Mouse (Mus musculus): ENCODE results near the gene Snrk. TPM values are rescaled to one million over a fixed set of nuclear protein-coding genes. Genes with fewer than 3 reads are reported as not detected.

The Snrk gene
- total RNA-seq, 2 experiments from 2014 or later = 5.9 to 9.2 TPM

DNA sequence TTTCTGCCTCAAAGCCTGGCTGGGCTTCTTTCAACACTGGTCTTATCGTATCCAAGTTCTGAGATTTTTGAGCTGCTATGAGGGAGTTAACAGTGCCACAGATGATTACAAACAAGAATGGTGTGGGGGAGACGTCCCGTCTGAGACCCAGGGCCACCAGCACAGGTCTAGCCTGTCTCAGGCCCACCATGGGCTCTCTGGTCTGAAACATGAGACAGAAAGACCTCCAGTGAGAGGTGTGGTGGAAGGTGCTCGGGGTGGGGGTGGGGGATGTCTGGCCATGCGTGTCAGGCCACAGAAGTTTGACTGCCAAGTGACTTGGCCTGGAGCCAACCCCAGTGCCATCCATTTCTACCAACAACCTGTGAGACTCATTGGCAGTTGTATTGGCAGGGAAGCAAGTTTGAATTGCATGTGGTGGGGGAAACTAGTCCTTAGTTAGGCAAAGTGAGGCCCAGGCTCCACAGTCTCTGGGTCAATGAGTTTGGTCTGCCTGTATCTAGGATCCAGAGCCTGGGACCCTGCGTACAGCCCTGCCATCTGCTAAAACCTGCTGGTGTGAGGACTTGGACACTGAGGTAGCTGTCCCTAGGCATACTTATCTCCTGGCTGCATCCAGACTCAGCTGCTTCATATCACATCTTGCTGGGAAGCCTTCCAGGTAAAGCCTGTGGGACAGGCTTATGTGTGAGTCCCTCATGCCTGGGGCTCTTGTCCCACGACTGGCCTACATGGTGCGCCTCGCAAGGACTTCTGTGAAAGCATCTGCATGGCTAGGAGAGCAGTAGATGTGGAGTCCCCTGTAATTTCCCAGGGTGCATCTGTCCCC is 56.6 kb downstream of the Snrk start:
- ATAC-seq (replicated peaks; ENCODE audit: low FRiP score, poor library complexity, severe bottlenecking) = no peak

GRCm38 (mm10) chr9:122174723-122175122 is 57.7 kb downstream of the Snrk start:
- ATAC-seq (replicated peaks; ENCODE audit: low FRiP score, poor library complexity, severe bottlenecking) = no peak

DNA sequence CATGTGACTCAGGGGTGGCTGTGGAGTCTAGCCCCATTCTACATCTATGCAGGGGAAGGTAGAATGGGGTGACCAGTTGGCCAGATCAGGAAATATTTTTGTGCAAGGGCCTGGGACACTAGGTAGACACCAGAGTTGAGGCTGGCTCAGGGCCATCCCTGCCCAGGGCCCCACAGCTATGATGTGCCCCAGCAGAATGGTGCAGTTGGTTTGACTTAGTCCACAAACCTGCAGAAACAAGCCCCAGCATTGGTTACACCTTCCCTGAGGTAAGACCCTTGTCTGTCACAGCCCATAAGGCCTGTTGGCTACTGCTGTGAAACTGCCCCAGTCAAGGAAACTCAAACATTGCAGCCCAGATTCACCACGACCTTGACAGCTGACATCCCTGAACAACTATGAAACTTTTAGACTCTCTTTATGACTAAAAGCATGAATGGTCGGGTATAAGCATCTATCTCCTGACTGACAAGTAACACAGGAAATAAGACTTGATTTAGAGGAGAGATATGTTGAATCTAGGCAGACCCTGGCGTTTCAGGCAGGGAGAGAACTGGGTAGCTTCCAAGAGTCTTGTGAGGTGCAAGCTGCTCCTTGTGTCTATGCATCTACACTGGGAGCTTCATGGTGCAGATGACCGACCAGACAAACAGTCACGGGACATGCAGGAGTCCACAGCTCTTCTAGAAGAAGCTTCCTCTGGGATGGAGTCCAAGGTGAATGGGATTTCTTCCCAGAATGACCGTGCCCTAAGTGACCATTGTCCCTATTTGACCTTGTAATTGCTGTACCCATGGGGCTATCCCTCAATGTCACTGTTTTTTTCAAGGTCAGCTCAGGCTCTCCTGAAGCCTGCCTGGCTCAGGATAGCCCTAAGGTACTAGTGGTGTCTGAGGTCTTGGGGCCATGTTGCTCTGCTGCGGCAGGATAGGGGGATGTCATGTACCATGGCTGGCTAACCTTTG is 60.5 kb downstream of the Snrk start:
- no peak for ATAC-seq (replicated peaks; ENCODE audit: low FRiP score, poor library complexity, severe bottlenecking)

- ATAC-seq (replicated peaks; ENCODE audit: low FRiP score, poor library complexity, severe bottlenecking) = no peak
Measured at GRCm38 (mm10) chr9:122178427-122178826, 61.4 kb downstream of the Snrk start.

- no peak for ATAC-seq (replicated peaks; ENCODE audit: low FRiP score, poor library complexity, severe bottlenecking)
Measured at GRCm38 (mm10) chr9:122180105-122180504, 63.0 kb downstream of the Snrk start.

DNA sequence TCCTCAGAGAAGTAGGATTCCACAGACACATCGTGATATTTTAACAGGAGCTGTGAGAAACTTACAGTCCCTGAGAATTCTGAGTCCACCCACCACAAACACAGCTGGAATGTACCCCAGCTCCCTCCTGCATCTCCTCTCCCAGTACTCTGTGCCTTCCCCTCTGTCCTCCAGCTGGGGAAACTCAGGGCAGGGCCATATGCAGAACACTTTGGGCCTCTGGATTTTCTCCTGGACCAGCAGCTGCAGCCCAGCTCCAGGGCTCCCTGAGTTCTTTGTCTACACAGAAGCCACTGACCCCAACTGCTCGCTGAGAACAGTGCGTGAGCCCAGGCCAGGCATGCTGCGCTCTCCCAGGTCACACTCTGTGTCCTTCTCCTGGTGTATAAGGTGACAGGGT is 66.0 kb downstream of the Snrk start:
- ATAC-seq (replicated peaks; ENCODE audit: low FRiP score, poor library complexity, severe bottlenecking) = no peak

DNA sequence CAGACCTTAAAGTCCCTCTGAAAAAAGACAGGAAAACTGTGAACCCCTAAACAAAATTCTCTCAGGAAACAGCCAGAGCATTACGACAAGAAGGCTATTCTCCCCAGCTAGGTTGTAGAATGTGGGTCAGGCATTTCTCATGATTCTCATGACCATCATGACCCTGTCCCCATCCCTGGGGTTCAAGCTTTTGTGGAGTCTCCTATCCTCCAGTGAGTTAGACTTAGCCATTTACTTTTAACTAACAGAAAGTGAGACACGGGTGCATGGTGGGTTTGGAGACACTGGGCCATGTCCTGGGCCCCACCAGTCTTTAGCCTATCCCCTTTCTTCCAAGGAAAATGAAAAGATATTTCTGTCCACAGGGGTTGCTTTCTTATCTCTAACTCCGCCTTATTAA is 67.3 kb downstream of the Snrk start:
- no peak for ATAC-seq (replicated peaks; ENCODE audit: low FRiP score, poor library complexity, severe bottlenecking)

DNA sequence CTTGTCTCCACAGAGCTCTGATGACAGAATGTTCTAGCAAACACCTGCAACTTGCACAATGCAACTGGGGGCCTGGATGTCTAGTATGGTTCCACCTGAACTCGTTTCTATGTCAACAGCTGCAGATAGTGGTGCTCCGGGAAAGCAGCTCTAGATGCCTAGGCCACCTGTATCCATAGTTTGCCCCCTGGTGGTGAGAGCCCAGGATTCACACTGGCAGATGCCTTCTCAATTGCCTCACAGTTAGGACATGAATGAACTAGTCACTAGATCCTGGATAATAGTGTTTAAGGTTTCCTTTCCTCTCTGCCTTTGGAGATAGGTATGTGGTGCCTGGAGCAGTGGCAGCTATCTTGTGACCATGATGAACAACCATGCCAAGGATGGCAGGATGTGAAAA is 68.0 kb downstream of the Snrk start:
- ATAC-seq (replicated peaks; ENCODE audit: low FRiP score, poor library complexity, severe bottlenecking) = no peak

DNA sequence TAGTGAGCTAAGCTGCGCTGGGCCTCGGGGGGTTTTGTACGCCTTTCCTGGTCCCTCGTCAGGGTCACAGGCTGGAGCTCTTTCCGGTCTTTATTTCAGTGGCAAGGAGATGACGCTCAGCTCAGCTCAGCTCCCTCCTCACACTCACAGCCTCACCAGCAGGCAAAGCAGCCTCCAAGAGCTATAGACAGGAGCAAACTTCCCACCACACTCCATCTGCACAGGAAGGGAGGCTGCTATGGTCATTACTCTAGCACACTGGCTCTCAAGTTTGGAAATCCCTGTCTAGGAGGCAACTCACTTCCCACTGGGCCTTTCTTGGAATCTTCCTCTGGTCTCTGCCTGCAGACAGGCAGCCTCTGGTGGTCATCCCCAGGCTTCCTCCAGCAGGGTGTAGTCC is 68.9 kb downstream of the Snrk start:
- ATAC-seq (replicated peaks; ENCODE audit: low FRiP score, poor library complexity, severe bottlenecking) = no peak

GRCm38 (mm10) chr9:122186643-122187226 is 69.7 kb downstream of the Snrk start:
- ATAC-seq (replicated peaks; ENCODE audit: low FRiP score, poor library complexity, severe bottlenecking) = no peak

- ATAC-seq (replicated peaks; ENCODE audit: low FRiP score, poor library complexity, severe bottlenecking) = no peak
Measured at GRCm38 (mm10) chr9:122187451-122187921, 70.4 kb downstream of the Snrk start.

DNA sequence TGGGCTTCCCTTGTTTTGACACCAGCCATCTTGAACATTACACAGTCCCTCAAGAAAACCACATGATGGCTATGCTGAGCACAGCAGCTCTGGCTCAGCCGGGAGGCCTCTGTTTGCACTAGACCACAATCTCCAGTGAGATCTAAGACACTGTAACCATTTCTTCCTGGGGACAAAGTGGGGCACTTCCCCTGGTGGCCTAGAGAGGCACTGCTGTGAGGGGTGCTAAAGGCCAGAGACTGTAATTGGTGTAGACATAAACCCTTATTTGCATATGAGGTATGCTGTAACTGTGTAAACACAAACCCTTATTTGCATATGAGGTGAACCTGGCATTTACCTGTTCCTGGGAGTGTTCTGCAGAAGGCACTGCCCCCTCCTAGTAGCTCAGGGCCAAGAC is 71.7 kb downstream of the Snrk start:
- no peak for ATAC-seq (replicated peaks; ENCODE audit: low FRiP score, poor library complexity, severe bottlenecking)

DNA sequence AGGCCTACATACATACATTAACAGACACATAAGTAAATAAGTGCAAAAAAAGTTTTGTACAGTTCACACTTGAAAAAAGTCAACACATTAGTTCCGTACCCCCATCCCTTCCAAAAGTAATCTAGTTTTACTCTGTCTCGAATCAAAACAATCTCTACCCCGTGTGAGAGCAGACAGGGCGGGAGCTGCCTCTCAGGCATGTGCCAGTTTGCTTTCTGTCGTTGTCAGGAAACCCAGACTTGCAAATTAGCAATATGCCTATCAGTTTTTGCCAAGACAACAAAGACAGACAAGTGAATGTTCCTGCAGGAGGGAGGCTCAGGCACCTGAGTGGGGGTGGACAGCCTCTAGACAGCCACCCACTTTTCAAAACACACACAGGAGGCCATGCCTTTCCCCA is 76.3 kb downstream of the Snrk start:
- ATAC-seq (replicated peaks; ENCODE audit: low FRiP score, poor library complexity, severe bottlenecking) = no peak

DNA sequence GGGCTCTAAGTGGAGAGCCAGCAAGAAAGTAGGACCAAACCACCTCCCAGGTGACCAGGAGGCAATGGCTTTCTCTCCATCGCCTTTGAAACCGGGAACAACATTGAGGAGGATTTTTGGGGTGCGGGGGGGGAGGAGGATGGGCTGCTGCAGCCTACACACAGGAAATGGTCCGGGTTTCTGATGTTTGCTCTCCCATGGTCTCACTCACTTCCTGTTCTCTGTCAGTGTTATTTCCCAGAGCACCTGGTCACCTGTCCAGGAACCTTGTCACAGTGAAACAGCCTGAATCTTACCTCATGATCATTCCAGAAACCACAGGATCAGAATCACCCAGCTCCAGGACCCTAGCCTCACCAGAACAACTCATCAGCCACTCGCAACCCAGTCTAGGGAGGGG is 76.8 kb downstream of the Snrk start:
- no peak for ATAC-seq (replicated peaks; ENCODE audit: low FRiP score, poor library complexity, severe bottlenecking)

GRCm38 (mm10) chr9:122195042-122195682 is 78.1 kb downstream of the Snrk start:
- ATAC-seq (replicated peaks; ENCODE audit: low FRiP score, poor library complexity, severe bottlenecking) = no peak

DNA sequence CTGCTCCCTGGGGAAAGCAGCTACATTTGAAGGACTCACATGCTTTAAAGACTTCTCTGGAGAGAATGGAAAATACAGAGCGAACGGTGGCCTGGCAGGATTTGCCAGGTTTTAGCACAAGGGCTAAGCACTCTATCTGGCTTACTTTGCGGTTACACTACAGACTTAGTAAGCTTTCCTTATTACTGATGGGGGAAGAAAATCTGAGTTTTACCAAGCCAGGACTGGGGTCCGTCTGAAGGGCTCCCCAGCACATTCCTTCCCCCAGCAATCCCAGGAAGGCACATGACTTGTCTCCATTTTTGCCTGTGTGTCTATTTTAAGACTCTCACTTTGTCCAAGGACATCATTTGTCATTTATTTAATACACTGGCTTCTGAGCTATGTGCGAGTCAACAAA is 80.0 kb downstream of the Snrk start:
- ATAC-seq (replicated peaks; ENCODE audit: low FRiP score, poor library complexity, severe bottlenecking) = no peak

- no peak for ATAC-seq (replicated peaks; ENCODE audit: low FRiP score, poor library complexity, severe bottlenecking)
Measured at GRCm38 (mm10) chr9:122198621-122199020, 81.6 kb downstream of the Snrk start.

GRCm38 (mm10) chr9:122199253-122199652 is 82.2 kb downstream of the Snrk start:
- ATAC-seq (replicated peaks; ENCODE audit: low FRiP score, poor library complexity, severe bottlenecking) = no peak

DNA sequence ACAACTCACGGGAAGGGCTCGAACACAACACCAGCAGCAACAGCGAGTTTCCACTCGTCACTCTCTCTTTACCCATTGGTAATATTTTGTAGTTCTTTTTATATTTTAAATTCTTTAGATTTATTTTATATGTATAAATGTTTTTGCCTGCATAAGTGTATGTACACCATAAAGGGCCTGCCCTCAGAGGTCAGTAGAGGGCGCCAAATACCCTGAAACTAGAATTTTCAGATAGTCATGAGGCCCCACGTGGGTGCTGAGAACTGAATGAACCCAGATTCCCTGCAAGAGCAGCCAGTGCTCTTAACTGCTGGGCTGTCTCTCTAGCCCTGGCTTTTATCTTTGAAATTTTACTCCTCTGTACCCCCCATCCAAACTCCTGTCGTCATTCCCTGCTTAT is 87.4 kb downstream of the Snrk start:
- ATAC-seq (replicated peaks; ENCODE audit: low FRiP score, poor library complexity, severe bottlenecking) = no peak

Data from erythroid progenitor cell, adult 5-6 weeks (primary cell).